Comparison of ENCODE assay signal across 19 mouse cellular contexts in the genomic region with DNA sequence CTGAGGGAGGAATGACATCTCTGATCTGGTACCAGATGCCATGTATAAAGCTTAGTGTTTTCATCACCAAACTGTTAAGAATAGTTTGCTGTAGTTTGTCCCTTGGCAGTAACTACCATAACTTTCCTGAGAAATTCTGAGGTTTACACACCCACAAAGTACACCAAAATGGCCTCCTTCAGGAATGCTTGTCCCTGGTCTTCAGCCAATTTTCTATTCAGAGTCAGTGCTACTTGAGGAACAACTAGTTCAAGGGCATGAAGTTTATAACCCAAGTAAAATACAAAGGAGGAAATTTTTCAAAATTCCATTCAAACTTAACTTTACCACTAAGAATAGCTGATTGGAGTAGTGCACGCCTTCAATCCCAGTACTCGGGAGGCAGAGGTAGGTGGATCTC. TPM values are rescaled to one million over a fixed set of nuclear protein-coding genes. Genes with fewer than 3 reads are reported as not detected.
"Had no signal": no experiment of that assay in that cellular context is flagged by ENCODE, and none has a peak within 500 bp of the region (broad histone marks: within the 10 kb centered on the region; RNA-seq: fewer than 3 reads in every experiment).

No protein-coding gene starts in this region.

- H3K9ac ChIP-seq: liver, embryonic 15.5 days; midbrain, embryonic 12.5 days; midbrain, embryonic 15.5 days; neural tube, embryonic 12.5 days; neural tube, embryonic 15.5 days; stomach, embryonic 15.5 days had no signal

- H3K4me2 ChIP-seq: liver, embryonic 15.5 days; midbrain, embryonic 12.5 days; midbrain, embryonic 15.5 days; neural tube, embryonic 12.5 days; neural tube, embryonic 15.5 days; stomach, embryonic 15.5 days had no signal

- DNase-seq: kidney, adult 2 months; kidney, postnatal 25 days; layer of hippocampus, postnatal 36 days; right cerebral cortex, adult 18-20 months; right cerebral cortex, postnatal 14 days; right cerebral cortex, postnatal 4 days; thymus, postnatal 25 days had no signal

- H3K9me3 ChIP-seq: liver, embryonic 15.5 days; megakaryocyte, embryonic 14.5 days; midbrain, embryonic 12.5 days; midbrain, embryonic 15.5 days; neural tube, embryonic 12.5 days; neural tube, embryonic 15.5 days; stomach, embryonic 15.5 days had no signal

- H3K4me1 ChIP-seq: liver, embryonic 15.5 days; midbrain, embryonic 12.5 days; midbrain, embryonic 15.5 days; neural tube, embryonic 12.5 days; neural tube, embryonic 15.5 days; stomach, embryonic 15.5 days had no signal

- H3K27me3 ChIP-seq: liver, embryonic 15.5 days; megakaryocyte, embryonic 14.5 days; midbrain, embryonic 12.5 days; midbrain, embryonic 15.5 days; neural tube, embryonic 12.5 days; neural tube, embryonic 15.5 days; stomach, embryonic 15.5 days had no signal

- H3K27ac ChIP-seq: kidney, postnatal 0 days; left cerebral cortex, adult 2 months; liver, embryonic 15.5 days; midbrain, embryonic 12.5 days; midbrain, embryonic 15.5 days; neural tube, embryonic 12.5 days; neural tube, embryonic 15.5 days; stomach, embryonic 15.5 days had no signal

- H3K4me3 ChIP-seq: left cerebral cortex, adult 2 months; liver, embryonic 15.5 days; megakaryocyte, embryonic 14.5 days; midbrain, embryonic 12.5 days; midbrain, embryonic 15.5 days; neural tube, embryonic 12.5 days; neural tube, embryonic 15.5 days; stomach, embryonic 15.5 days had no signal

- ATAC-seq: intestine, postnatal 0 days; midbrain, embryonic 15.5 days had no signal

RNA-seq across cellular contexts. Expression of a gene that starts 40.7 kb away (rescaled TPM):
- polyA plus RNA-seq: liver, adult 2 months; thymus, postnatal 0 days had no signal
